Mouse (Mus musculus) kidney, postnatal 0 days (tissue): ENCODE data around the gene Rnf220. TPM values are rescaled to one million over a fixed set of nuclear protein-coding genes. Genes with fewer than 3 reads are reported as not detected.

ENCODE experiments used
- ATAC-seq: fragments of 200-750 bp; cut with Nextera tagmentation; replicated peaks from 2 replicates; pipeline ENCODE4 v1.8.0; 2017; ENCODE audit warnings: low read depth, moderate number of reproducible peaks, moderate TSS enrichment, moderate library complexity; ENCODE audit not compliant: low FRiP score
- DNase-seq: peaks from one replicate; pipeline ENCODE4 v3.0.0-alpha.2; 2016; ENCODE audit warnings: low spot score
- H3K27ac ChIP-seq: fragments of 300-500 bp; sonication (generic); 2 replicates; pipeline ENCODE4 v1.5.1; 2014; ENCODE audit warnings: mild to moderate bottlenecking
- H3K27me3 ChIP-seq: fragments of 300-500 bp; sonication (generic); 2 replicates; pipeline ENCODE4 v1.6.1; 2014; ENCODE audit warnings: low read length, mixed read lengths; ENCODE audit not compliant: insufficient read depth
- H3K36me3 ChIP-seq: fragments of 300-500 bp; sonication (generic); 2 replicates; pipeline ENCODE4 v1.6.1; 2014; ENCODE audit warnings: low read length, mixed read lengths; ENCODE audit not compliant: insufficient read depth
- H3K4me1 ChIP-seq: fragments of 300-500 bp; sonication (generic); replicated peaks from 2 replicates; pipeline ENCODE4 v1.6.1; 2014; ENCODE audit warnings: antibody characterized with exemption, low read length, mixed read lengths; ENCODE audit not compliant: insufficient read depth
- H3K4me2 ChIP-seq: fragments of 300-500 bp; sonication (generic); 2 replicates; pipeline ENCODE4 v1.6.1; 2014; ENCODE audit warnings: mild to moderate bottlenecking, low read length, moderate library complexity, mixed read lengths
- H3K4me3 ChIP-seq: fragments of 300-500 bp; sonication (generic); replicated peaks from 2 replicates; pipeline ENCODE4 v1.5.1; 2014; ENCODE audit warnings: low read depth, low read length
- H3K9ac ChIP-seq: fragments of 300-500 bp; sonication (generic); 2 replicates; pipeline ENCODE4 v1.6.1; 2014; ENCODE audit warnings: low read depth, low read length
- H3K9me3 ChIP-seq: fragments of 300-500 bp; sonication (generic); replicated peaks from 2 replicates; pipeline ENCODE4 v1.6.1; 2016; ENCODE audit warnings: low read length, inconsistent platforms, mixed read lengths
- CTCF ChIP-seq: IDR thresholded peaks from 2 replicates; pipeline ENCODE4 v1.5.1; 2016; ENCODE audit warnings: antibody characterized with exemption, low read depth, mild to moderate bottlenecking, moderate library complexity
- WGBS: fragments of 180-500 bp; shearing (Covaris S2); extraction: QIAGEN DNeasy Blood & Tissue Kit; methylation state at CpG from one replicate; pipeline ENCODE4 v1.1.7; 2014; 5-methylcytosine and 5-hydroxymethylcytosine counted together
- polyA plus RNA-seq: library from polyadenylated mRNA; unstranded; fragments of >200 nt; fragmentation: Nextera tagmentation; extraction: Ambion mirVana; gene quantifications from 2 replicates; pipeline ENCODE4 v1.2.1, GENCODE M21; 2015

Rnf220 gene
- polyA plus RNA-seq, 1 experiment from 2014 or later = 62.1 TPM

DNA sequence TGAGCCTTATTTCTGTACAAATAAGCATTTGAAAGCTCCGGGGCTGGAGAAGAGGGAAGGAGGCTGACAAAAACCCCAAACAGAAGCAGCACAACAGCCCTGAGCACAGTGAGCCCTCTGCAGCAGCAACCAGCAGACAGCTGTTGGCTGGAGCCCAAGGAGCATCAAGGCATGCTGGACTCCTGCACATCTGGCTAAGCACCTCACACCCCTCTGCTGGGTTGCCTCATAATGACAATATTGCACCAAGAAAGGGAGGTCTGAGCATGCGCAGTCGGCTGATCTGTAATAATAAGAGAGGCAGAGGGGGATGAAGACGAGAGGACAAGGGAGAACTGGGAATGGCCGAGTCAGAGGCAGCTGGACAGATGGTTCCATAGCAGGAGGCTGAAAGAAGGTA, 19.5 kb downstream of the Rnf220 start:
- H3K36me3 ChIP-seq = no peaks in the 10 kb centered on the region
- DNase-seq (no peak), ATAC-seq (no peak)
- H3K4me2 ChIP-seq = no peak overlapping the region
- no peak overlapping the region for H3K9ac ChIP-seq
- TF ChIP-seq CTCF = no peak
- 36% methylated on average over 5 of the region's 5 CpGs for WGBS
- H3K4me1 ChIP-seq = no peaks in the 10 kb centered on the region
- H3K27me3 ChIP-seq = peaks cover 21% of the 10 kb centered on the region
- H3K27ac ChIP-seq = no peak overlapping the region
- H3K9me3 ChIP-seq = no peaks in the 10 kb centered on the region
- H3K4me3 ChIP-seq = no peak overlapping the region

DNA sequence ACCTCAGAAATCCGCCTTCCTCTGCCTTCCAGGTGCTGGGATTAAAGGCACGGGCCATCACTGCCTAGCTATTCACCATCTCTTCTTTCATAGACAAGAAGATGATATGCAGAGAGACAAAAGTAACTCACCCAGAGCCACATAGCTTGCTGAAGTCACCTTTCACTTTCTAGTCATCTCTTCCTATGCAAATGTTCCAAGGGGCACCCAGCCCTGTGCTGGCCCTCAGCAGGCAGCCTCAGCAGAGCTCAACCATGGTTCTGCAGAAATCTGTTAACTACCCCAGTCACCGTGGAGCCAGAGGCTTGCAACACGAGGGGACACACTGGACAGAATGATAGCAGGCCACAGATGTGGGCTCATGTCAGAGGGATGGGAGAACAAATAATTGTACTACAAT, 20.1 kb downstream of the Rnf220 start:
- no peak overlapping the region for H3K27ac ChIP-seq
- DNase-seq = no peak
- no peaks in the 10 kb centered on the region for H3K9me3 ChIP-seq
- no peak overlapping the region for H3K4me2 ChIP-seq
- no peak overlapping the region for H3K9ac ChIP-seq
- no peak for ATAC-seq
- H3K36me3 ChIP-seq = no peaks in the 10 kb centered on the region
- H3K4me1 ChIP-seq = no peaks in the 10 kb centered on the region
- no peak overlapping the region for H3K4me3 ChIP-seq
- 77% methylated on average over 4 of the region's 4 CpGs for WGBS
- H3K27me3 ChIP-seq = peaks cover 19% of the 10 kb centered on the region
- TF ChIP-seq CTCF = no peak

DNA sequence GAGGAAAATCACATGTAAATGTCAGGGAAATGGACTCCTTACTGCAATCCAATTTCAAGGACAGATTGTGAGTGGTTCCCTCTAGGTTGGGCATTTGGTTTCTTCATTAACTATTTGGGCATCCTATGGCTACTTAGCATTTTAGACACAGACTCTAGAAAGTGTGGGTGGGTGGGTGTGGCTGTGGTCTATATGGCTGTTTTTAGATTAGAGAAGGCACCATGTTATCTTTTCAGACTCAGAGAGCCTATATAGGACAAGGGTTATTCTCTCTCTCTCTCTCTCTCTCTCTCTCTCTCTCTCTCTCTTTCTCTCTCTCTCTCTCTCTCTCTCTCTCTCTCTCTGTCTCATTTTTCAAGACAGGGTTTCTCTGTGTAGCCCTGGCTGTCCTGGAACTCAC, 20.5 kb downstream of the Rnf220 start:
- TF ChIP-seq CTCF = no peak
- H3K27me3 ChIP-seq = peaks cover 16% of the 10 kb centered on the region
- no peaks in the 10 kb centered on the region for H3K4me1 ChIP-seq
- H3K9ac ChIP-seq = no peak overlapping the region
- no peaks in the 10 kb centered on the region for H3K36me3 ChIP-seq
- H3K9me3 ChIP-seq = no peaks in the 10 kb centered on the region
- no peak for ATAC-seq
- H3K27ac ChIP-seq = no peak overlapping the region
- H3K4me3 ChIP-seq = no peak overlapping the region
- no peak for DNase-seq
- H3K4me2 ChIP-seq = no peak overlapping the region

DNA sequence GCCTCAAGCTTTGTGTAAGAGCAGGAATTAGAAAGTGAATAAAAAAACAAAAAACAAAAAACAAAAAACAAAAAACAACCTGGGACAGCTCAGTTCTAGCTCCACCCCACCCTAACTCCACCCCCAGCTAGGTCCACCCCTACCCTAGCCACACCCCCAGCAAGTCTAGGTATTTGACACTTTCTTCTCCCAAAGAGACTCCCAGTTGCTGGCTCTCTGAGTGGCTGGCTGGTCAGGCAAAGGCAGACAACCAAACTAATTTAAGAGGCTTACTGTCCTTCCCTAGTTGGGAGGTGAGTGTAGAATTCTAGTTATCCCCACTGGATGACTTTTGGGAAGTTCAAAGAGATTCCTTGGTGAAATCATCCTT, 22.9 kb downstream of the Rnf220 start:
- H3K4me1 ChIP-seq = no peaks in the 10 kb centered on the region
- H3K4me3 ChIP-seq = no peak overlapping the region
- H3K9me3 ChIP-seq = no peaks in the 10 kb centered on the region
- no peak overlapping the region for H3K4me2 ChIP-seq
- ATAC-seq = no peak
- no peaks in the 10 kb centered on the region for H3K36me3 ChIP-seq
- peaks cover 16% of the 10 kb centered on the region for H3K27me3 ChIP-seq
- TF ChIP-seq CTCF = no peak
- no peak overlapping the region for H3K27ac ChIP-seq
- no peak for DNase-seq
- no peak overlapping the region for H3K9ac ChIP-seq

DNA sequence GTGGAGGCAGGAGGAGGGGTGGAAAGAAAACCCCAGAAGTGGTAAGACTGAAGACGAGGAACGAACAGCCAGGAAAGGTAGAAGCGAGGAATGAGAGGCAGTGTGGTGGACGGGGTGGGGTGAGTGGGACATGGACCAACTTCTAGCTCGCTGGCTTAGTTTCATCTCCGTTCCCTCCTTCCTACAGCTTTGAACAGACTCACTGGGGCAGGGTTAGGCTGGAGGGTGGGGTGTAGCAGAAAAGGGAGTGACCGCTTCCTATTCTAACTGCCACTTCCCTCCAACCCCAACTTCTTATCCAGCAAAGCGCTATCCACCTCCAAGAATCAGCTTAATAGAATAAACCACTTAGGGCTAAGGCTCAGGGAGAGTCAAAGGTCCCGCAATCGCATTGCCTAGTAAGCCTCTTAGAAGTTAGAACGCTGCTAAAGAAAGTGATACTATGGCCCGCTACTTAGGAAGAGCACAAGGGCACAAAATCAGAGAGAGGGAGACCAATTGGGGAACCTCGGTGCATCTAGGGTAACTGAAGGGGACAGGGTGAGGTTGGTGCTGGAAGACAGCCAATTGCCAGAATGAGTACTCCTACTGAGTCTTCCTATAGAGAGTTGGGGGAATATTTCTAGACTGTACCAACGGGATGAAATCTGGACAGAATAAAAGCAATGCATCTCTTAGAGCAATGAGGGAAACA, 23.4 kb downstream of the Rnf220 start:
- 73% methylated on average over 14 of the region's 14 CpGs for WGBS
- Histone ChIP-seq H3K27me3 (peaks cover 16% of the 10 kb centered on the region), H3K9me3 (no peaks in the 10 kb centered on the region), H3K36me3 (no peaks in the 10 kb centered on the region), H3K4me3 (no peak overlapping the region), H3K4me1 (no peaks in the 10 kb centered on the region), H3K9ac (no peak overlapping the region), H3K27ac (no peak overlapping the region), H3K4me2 (no peak overlapping the region)
- ATAC-seq (no peak), DNase-seq (no peak)
- TF ChIP-seq CTCF = no peak

DNA sequence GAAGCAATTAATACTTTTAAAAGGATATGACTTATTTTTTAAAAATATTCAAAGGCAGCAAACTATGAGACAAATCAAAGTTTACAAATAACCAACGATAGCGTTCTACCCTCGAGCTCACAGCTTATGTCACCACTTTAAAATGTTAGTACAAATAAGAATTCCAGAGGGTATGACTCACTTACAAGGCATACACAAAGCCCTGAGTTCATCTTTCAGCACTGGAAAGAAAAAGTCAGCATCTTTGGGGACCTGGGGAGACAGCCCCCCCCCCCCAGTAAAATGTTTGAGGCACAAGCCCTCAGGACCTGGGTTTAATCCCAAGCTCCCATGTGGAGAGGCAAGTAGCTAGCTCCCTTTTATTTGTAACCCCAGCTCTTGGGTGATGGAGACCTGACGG, 27.4 kb downstream of the Rnf220 start:
- Histone ChIP-seq H3K4me1 (no peaks in the 10 kb centered on the region), H3K9ac (no peak overlapping the region), H3K36me3 (no peaks in the 10 kb centered on the region), H3K27ac (no peak overlapping the region), H3K4me2 (no peak overlapping the region), H3K9me3 (no peaks in the 10 kb centered on the region), H3K27me3 (no peaks in the 10 kb centered on the region), H3K4me3 (no peak overlapping the region)
- no peak for TF ChIP-seq CTCF
- ATAC-seq (no peak), DNase-seq (no peak)
- WGBS = 60% methylated on average over 4 of the region's 4 CpGs

DNA sequence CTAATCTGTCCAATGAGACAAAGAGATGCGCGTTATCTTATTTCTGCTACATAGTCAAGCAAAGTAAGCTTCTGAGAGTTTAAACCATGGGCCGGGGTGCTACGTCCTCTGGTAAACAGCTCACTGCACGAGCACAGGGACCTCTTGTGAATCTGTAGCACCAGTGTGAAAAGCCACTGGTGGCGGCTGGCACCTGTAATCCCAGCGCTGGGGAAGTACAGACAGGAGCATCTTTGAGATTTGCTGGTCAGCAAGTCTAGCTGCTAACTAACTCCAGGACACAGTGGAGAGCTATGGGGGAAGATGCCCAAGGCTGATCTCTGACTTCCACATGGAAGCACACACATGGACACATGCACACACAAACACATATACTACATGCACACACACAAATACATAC, 28.9 kb downstream of the Rnf220 start:
- H3K9ac ChIP-seq = no peak overlapping the region
- H3K4me3 ChIP-seq = no peak overlapping the region
- TF ChIP-seq CTCF = no peak
- H3K9me3 ChIP-seq = no peaks in the 10 kb centered on the region
- no peak for ATAC-seq
- no peak overlapping the region for H3K4me2 ChIP-seq
- no peaks in the 10 kb centered on the region for H3K4me1 ChIP-seq
- WGBS = 91% methylated on average over 7 of the region's 7 CpGs
- no peak overlapping the region for H3K27ac ChIP-seq
- no peaks in the 10 kb centered on the region for H3K27me3 ChIP-seq
- no peaks in the 10 kb centered on the region for H3K36me3 ChIP-seq
- DNase-seq = no peak
